Comparison of ENCODE assay signal across 12 mouse cellular contexts in genomic region chr19:42055881-42056280, GRCm38 (mm10). TPM values are rescaled to one million over a fixed set of nuclear protein-coding genes. Genes with fewer than 3 reads are reported as not detected.
A peak's percentile ranks its signal among the peaks of the same experiment; 100 is the strongest.
DNase-seq lines count a peak whose midpoint lies in the region; ATAC-seq lines count a peak whose summit lies in the region.
"Had no signal": no experiment of that assay in that cellular context is flagged by ENCODE, and none has a peak within 500 bp of the region (broad histone marks: within the 10 kb centered on the region; RNA-seq: fewer than 3 reads in every experiment).

No protein-coding gene starts in this region.

- DNase-seq in kidney, postnatal 10 days: peak; percentile 82
- no peak for DNase-seq in kidney, adult 18-20 months
- DNase-seq in NIH3T3 (ENCODE audit: low read depth): peak; percentile 91
- DNase-seq in fibroblast of lung, adult 2 months (ENCODE audit: low read depth): peak; percentile 58
- DNase-seq in heart, postnatal 10 days: peak; percentile 69 to 70
- no peak for DNase-seq in left cerebral cortex, postnatal 4 days
- DNase-seq in left cerebral cortex, postnatal 10 days (ENCODE audit: extremely low spot score in 1 of 2, low spot score in 2 of 2): no peak
- DNase-seq: cerebellum, postnatal 14 days; lung, postnatal 14 days; thymus, postnatal 25 days had no signal

- no peak for ATAC-seq in megakaryocyte, adult 5-6 weeks (ENCODE audit: poor library complexity, severe bottlenecking)

- intact Hi-C loops in heart, postnatal 10 days (cut with DNase I): no loop called here
- intact Hi-C loops in left cerebral cortex, postnatal 4 days (cut with DNase I): no loop called here
- intact Hi-C loops in left cerebral cortex, postnatal 10 days (cut with DNase I): no loop called here

RNA-seq across cellular contexts. Expression of gene 4933411K16Rik, which starts 3.8 kb away (rescaled TPM):
- under 1 TPM; 0.24 to 0.37 TPM for total RNA-seq in heart, postnatal 10 days (2021)
- 1 to 10 TPM; 2.2 to 2.6 TPM for total RNA-seq in left cerebral cortex, postnatal 4 days (2021)
- 1 to 10 TPM; 1.1 to 1.5 TPM for total RNA-seq in left cerebral cortex, postnatal 10 days (2021)
- not detected in 2 replicates for total RNA-seq in megakaryocyte, adult 5-6 weeks (2015)
- total RNA-seq in megakaryocyte, adult 5-6 weeks (2017): not detected in 2 replicates

RNA-seq across cellular contexts. Expression of gene Hoga1, which starts 10.5 kb away (rescaled TPM):
- 1 to 10 TPM; 1.3 to 2.2 TPM for total RNA-seq in heart, postnatal 10 days (2021)
- total RNA-seq in left cerebral cortex, postnatal 4 days (2021): 10 to 100 TPM in 1 of 2 experiments, 1 to 10 TPM in 1; 9.0 to 10.2 TPM
- 1 to 10 TPM; 7.2 to 7.4 TPM for total RNA-seq in left cerebral cortex, postnatal 10 days (2021)
- total RNA-seq in megakaryocyte, adult 5-6 weeks (2015): not detected in 2 replicates
- 0.20 and 1.2 TPM in 2 replicates for total RNA-seq in megakaryocyte, adult 5-6 weeks (2017)

RNA-seq across cellular contexts. Expression of gene Ankrd2, which starts 20.1 kb away (rescaled TPM):
- total RNA-seq in heart, postnatal 10 days (2021): not detected
- not detected for total RNA-seq in left cerebral cortex, postnatal 4 days (2021)
- total RNA-seq in left cerebral cortex, postnatal 10 days (2021): under 1 TPM in 1 of 2 experiments, not detected in 1; 0.32 TPM
- total RNA-seq in megakaryocyte, adult 5-6 weeks (2015): not detected in 2 replicates
- total RNA-seq in megakaryocyte, adult 5-6 weeks (2017): not detected in 2 replicates
- total RNA-seq: left cerebral cortex, postnatal 36 days had no signal

RNA-seq across cellular contexts. Expression of gene Morn4, which starts 30.3 kb away (rescaled TPM):
- 1 to 10 TPM; 5.9 to 7.4 TPM for total RNA-seq in heart, postnatal 10 days (2021)
- 100 to 1,000 TPM; 108 to 113 TPM for total RNA-seq in left cerebral cortex, postnatal 4 days (2021)
- total RNA-seq in left cerebral cortex, postnatal 10 days (2021): 10 to 100 TPM; 71.3 to 73.3 TPM
- 0.36 TPM in 1 of 2 replicates, not detected in the other for total RNA-seq in megakaryocyte, adult 5-6 weeks (2015)
- total RNA-seq in megakaryocyte, adult 5-6 weeks (2017): 0.07 TPM in 1 of 2 replicates, not detected in the other

RNA-seq across cellular contexts. Expression of gene Pi4k2a, which starts 34.4 kb away (rescaled TPM):
- total RNA-seq in heart, postnatal 10 days (2021): 10 to 100 TPM; 16.1 to 17.9 TPM
- 10 to 100 TPM; 39.5 TPM for total RNA-seq in left cerebral cortex, postnatal 4 days (2021)
- total RNA-seq in left cerebral cortex, postnatal 10 days (2021): 10 to 100 TPM; 46.3 to 47.0 TPM
- total RNA-seq in megakaryocyte, adult 5-6 weeks (2015): 12.0 and 12.2 TPM in 2 replicates
- total RNA-seq in megakaryocyte, adult 5-6 weeks (2017): 9.9 and 10.7 TPM in 2 replicates

Comparison
In these comparisons a context has a peak if more than half of its experiments do, and no peak if none do; other contexts are left out.
1. DNase-seq: peak in kidney, postnatal 10 days (single experiment), NIH3T3 (single experiment), fibroblast of lung, adult 2 months (single experiment) and heart, postnatal 10 days (2 of 2); none in kidney, adult 18-20 months (single experiment), left cerebral cortex, postnatal 4 days (single experiment) and left cerebral cortex, postnatal 10 days (0 of 2).